Mouse (Mus musculus) midbrain, embryonic 14.5 days (tissue): Measurements from ENCODE around the gene Iqcf3. TPM values are rescaled to one million over a fixed set of nuclear protein-coding genes. Genes with fewer than 3 reads are reported as not detected.

ENCODE experiments used
- polyA plus RNA-seq: library from polyadenylated mRNA; unstranded; fragments of >200 nt; fragmentation: Nextera tagmentation; extraction: Ambion mirVana; gene quantifications from 2 replicates; pipeline ENCODE4 v1.2.1, GENCODE M21; 2014

The Iqcf3 gene
- polyA plus RNA-seq, 1 experiment from 2014 or later = not detected

Other genes starting within 250 kb of the Iqcf3 start
- gene Dusp7, start 193.0 kb downstream of the Iqcf3 start, polyA plus RNA-seq = 16.2 and 19.9 TPM in 2 replicates
- 708 and 777 TPM in 2 replicates for gene Rpl29, start 132.2 kb downstream of the Iqcf3 start, polyA plus RNA-seq
- gene Acy1, start 123.3 kb downstream of the Iqcf3 start, polyA plus RNA-seq = 19.1 and 21.6 TPM in 2 replicates
- 6.0 and 6.8 TPM in 2 replicates for gene Abhd14b, start 114.2 kb downstream of the Iqcf3 start, polyA plus RNA-seq
- gene Abhd14a, start 114.0 kb downstream of the Iqcf3 start, polyA plus RNA-seq = 51.2 and 68.8 TPM in 2 replicates
- gene Pcbp4, start 108.3 kb downstream of the Iqcf3 start, polyA plus RNA-seq = 219 and 247 TPM in 2 replicates
- 0.93 and 1.00 TPM in 2 replicates for gene Gpr62, start 95.7 kb downstream of the Iqcf3 start, polyA plus RNA-seq
- gene Rrp9, start 85.7 kb downstream of the Iqcf3 start, polyA plus RNA-seq = 41.0 and 41.2 TPM in 2 replicates
- gene Parp3, start 84.7 kb downstream of the Iqcf3 start, polyA plus RNA-seq = 0.28 and 0.76 TPM in 2 replicates
- gene Iqcf1, start 61.7 kb downstream of the Iqcf3 start, polyA plus RNA-seq = not detected in 2 replicates
- gene Iqcf5, start 47.1 kb downstream of the Iqcf3 start, polyA plus RNA-seq = not detected in 2 replicates
- not detected in 2 replicates for gene Iqcf4, start 9.4 kb upstream of the Iqcf3 start, polyA plus RNA-seq
- gene Iqcf6, start 65.0 kb upstream of the Iqcf3 start, polyA plus RNA-seq = not detected in 2 replicates
- 11.7 and 13.9 TPM in 2 replicates for gene Grm2, start 94.5 kb upstream of the Iqcf3 start, polyA plus RNA-seq
- 48.3 and 53.6 TPM in 2 replicates for gene Tex264, start 124.3 kb upstream of the Iqcf3 start, polyA plus RNA-seq
- 6.0 and 8.7 TPM in 2 replicates for gene Rad54l2, start 227.6 kb upstream of the Iqcf3 start, polyA plus RNA-seq